Mouse (Mus musculus) spleen, adult 2 months (tissue): ENCODE results near the gene Oxnad1.

Source experiments
- CTCF ChIP-seq: fragments of 200-500 bp; IDR thresholded peaks from 2 replicates; pipeline ENCODE4 v1.5.1; 2011; ENCODE audit warnings: mild to moderate bottlenecking, inconsistent platforms; ENCODE audit not compliant: insufficient read depth, insufficient read length, insufficient replicate concordance; ENCODE audit errors: extremely low read depth
- POLR2A ChIP-seq: fragments of 200-500 bp; IDR thresholded peaks from 2 replicates; pipeline ENCODE4 v1.6.1; 2011; ENCODE audit warnings: low read depth, low read length, inconsistent platforms

DNA sequence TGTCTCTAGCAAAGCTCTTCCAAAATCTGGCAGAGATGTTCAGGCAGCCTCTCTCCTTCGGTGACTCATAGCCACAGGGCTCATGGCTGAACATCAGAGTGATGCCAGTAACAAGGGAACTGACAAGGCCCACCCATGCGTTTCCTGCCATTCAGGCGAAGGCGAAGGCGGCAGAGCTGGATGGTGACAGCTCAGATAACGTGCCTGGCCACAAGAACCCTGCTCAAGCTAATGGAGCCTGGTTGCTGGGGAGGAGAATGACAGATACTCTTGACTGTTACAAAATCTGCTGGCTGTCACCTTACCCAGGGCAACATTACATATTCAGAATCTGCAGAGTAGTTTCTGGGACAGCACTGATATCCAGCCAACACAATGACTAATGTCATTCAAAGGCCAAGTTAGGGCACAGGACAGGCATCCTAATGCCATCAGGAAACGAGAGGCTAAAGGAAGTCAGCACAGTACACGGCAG lies 11.9 kb upstream of the Oxnad1 start:
- TF ChIP-seq CTCF (no peak), POLR2A (no peak)
